Mouse (Mus musculus): ENCODE measurements around the gene Pter.
A peak's percentile ranks its signal among the peaks of the same experiment; 100 is the strongest.

Pter gene

DNA sequence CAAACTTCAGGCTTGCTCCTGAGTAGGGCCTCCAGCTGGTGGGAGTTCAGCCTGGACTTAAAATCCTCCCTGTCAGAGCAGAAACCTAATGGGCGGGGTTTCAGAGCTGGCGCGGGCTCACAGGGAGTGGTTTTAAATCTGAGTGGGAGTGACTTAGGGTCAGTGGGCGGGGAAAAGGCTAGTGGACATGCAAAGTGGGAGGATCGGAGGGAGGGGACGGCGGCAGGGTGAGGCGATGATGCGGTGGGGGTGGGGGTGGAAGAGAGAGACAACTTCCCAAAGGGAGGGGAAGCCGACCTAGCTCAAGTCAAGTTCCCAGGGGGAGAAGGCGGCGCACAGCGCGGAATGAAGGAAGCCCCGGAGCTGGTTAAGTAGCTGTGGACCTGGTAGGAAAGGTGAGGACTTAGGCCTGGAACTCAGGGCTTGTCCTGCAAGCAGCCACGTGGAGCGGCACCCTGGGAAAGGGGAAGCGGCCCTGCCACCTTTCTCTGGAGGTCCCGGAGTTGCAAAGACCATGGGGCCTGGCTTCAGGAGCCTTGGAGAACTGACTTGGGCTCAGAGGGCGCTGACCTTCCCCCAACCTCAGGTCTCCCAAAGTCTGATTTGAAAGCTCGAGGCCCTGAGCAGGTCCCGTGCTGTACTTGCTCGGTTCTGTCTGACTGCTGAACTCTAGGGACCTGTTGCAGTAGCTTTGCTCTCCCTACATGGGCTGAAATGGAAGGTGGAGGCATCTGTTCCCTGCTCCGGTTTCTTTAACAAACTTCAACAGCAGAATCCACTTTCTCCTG lies at the start of gene Pter:
Gene Pter (plus strand): TSS at position 238 of the 788 bp plus-strand sequence.
- DNase-seq (ENCODE audit: low spot score in 2 of 2): peak; percentile 21 to 51

GRCm38 (mm10) chr2:12874232-12874631 lies 49.6 kb upstream of the Pter start:
- no peak for DNase-seq (ENCODE audit: low spot score in 2 of 2)

- DNase-seq (ENCODE audit: low spot score in 2 of 2): no peak
These were observed 44.3 kb upstream of the Pter start for GRCm38 (mm10) chr2:12879492-12879891.

DNA sequence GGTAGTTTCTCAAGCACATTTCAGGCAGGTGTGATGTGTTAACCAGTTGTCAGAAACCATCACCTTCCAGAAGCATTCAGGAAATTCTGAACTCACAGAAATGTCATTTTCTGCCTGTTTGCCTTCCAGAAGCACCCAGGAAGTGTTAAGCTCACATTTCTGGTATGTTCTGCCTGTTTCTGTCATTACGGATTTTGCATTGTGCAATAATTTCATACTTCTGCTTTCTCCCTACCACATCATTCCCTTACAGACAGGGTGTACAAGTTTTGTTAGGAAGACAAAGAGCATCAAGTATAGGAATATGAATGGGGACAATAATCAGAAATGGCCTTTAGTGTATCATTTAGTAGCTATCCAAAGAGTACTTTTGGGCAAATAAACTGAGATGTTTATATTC lies 42.8 kb upstream of the Pter start:
- no peak for DNase-seq (ENCODE audit: low spot score in 2 of 2)

DNA sequence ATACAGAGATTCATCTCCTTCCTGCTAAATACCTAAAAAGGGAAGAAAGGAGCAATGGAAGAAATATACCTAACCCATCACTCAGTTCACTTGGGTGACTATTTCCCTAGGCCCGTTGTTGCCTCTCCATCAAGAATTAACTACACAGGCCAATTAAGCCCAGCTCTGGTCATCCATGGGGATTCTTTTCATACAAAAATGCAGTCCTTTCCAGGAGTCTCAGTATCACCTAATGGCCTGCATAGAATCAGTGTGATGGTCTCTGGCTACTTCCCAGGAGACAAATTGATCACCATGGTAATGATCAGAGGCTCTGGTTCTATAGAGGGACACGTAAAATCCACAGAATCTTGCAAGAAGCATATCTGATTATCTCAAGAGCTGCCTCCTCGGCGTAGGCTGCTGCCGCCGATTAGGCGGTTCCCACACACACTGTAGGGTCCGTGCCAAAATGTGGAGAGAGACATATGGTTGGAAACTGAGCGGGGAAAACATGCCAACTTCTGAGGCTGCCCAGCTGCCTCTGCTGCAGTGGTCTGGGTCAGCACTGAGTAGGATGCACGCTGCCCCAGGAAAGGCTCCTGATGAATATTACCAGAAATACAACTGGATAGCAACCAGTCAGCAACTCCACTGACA lies 40.4 kb upstream of the Pter start:
- peak in 1 of 2 experiments; percentile 61 for DNase-seq (ENCODE audit: low spot score in 2 of 2)

DNA sequence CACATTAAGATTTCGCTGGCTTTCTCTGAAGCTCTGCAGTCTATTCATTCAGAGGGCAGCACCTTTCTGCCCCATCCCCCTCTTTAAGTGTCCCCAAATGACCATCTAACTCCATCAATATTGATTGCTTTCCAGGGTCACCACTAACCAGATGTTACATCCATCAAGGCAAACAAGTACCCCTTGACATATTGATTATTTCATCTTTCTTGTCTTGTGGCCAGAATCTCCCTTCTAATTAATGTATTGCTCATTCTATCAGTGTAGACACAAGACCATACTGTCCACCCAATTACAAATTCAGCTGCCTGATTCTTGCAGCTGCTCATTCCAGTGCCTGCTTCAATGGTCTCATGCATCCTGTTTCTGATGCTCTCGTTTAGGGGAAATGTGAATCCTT lies 36.8 kb upstream of the Pter start:
- no peak for DNase-seq (ENCODE audit: low spot score in 2 of 2)

DNA sequence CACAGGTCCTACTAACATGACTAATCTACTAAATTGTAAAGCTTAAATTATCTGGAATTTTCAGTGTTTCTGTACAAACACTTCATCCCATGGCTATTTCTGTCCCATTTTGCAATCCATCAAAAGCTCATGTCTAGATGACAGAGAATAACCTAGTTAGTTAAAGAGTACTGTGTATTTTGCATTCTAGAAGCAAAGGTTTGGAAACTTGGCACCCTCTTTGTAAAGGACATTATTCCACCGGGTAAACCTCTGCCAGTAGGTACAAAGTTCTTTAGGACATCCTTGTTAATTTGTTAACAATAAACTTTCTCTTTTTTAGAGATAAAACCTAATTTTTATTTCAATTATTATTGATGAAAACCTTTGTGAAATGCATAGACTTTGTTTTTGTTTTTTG lies 18.1 kb upstream of the Pter start:
- no peak for DNase-seq (ENCODE audit: low spot score in 2 of 2)

- no peak for DNase-seq (ENCODE audit: low spot score in 2 of 2)
These were observed 1.8 kb downstream of the Pter start for GRCm38 (mm10) chr2:12925643-12926042.

DNA sequence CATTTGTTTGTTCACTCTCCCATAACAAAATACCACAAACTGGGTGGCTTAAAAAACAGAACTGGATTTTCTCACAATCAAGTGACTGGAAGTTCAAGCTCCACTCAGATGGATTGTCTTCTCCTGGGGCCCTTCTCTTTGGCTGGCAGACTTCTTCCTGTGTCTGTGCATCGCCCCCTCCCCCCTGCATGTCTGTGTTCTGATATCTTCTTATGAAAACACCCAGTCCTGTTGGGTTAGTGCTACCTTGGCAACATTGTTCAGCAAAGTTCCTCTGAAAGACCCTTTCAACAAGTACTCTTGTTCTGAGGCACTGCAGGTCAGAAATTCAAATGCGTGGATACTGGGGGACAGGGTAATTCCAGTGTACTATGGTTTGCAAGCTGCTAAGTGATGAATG lies 6.5 kb downstream of the Pter start:
- no peak for DNase-seq (ENCODE audit: low spot score in 2 of 2)

DNA sequence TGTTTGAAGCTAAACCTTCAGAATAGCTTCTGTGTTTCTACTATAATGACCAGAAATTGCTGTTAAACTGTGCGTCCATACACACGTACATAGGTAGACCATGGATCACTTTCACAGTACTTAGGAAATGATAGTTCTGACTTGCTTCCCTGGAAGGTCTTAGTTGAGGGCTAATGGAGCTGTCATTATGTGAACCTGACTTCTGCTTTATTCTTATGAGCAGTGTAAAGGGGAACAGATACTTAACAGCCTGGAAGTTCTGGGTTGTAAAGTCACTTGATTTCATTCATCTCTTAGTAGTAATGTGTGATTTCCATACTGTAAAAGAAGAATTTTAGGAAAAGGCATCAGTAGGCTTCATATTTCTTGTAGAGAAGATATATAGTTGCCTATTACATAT lies 10.1 kb downstream of the Pter start:
- no peak for DNase-seq (ENCODE audit: low spot score in 2 of 2)

DNA sequence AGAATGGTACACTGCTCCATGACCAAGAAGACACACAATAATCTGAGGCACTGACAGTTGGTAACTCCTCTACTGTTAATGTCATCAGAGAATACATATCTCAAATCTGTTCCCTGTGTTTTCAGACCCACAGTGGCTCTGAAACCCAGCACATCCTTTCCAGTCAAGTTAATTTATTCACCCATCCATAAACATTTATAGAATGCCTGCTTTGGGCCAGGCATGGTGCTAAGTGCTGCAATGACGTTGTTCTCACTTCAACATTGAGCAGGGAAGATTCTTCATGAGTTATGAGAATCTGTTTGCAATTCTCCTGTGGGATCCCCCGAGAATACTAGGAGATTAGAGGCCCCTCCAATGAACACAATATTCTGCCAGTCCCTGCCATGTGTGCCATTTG lies 11.4 kb downstream of the Pter start:
- DNase-seq (ENCODE audit: low spot score in 2 of 2): no peak

DNA sequence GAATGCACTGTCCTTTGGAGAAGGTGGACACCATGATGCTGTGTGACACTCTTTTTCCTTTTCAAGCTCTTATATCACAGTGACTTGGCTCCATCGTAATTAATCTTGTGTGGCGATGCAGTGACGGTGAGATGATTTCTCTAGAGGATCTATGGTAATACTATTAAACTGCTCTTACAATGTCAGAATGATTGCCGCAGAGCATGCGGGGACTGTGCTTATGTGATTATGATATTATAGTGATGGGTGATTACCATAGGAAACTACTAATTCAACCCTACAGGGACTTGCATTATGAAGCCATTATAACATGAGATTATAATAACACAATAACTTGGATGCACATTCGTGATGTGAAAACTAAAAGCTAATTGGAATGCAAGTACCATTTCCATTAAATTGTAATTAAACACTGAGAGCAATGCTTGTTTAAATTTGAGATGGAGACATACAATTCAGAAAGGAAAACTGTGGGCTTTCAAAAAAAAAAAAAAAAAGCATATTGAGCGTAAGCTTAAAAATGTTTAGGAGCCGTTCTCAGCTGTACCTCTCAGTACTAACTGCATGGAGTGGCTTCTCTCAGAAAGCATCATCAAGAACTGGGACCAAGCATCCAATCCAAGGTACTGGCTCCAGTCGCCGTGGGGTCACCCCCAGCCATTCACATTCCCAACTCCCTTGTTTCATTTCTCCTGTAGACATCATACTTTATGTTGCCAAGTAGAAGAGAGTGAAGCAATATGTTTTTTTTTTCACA lies 13.8 kb downstream of the Pter start:
- no peak for DNase-seq (ENCODE audit: low spot score in 2 of 2)

DNA sequence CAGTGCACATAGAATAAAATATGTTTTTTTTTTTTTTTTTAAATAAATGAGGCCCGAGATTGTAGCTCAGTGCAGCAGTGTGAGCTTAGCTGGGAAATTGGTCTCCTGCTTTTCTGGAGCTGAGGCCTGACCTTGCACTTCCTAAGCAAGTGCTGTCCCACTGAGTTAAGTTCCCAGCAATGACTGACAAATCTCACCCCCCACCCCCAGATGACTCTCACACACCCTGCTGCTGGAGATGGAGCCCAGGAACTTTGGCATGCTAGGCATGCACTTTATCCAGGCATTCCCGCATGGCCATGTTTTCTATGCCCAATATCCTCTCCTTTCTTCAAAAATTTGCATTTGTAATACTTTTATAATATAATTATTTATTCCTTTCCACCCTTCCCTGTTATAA lies 14.8 kb downstream of the Pter start:
- no peak for DNase-seq (ENCODE audit: low spot score in 2 of 2)

GRCm38 (mm10) chr2:12956703-12957424 lies 33.0 kb downstream of the Pter start:
- DNase-seq (ENCODE audit: low spot score in 2 of 2): no peak

DNA sequence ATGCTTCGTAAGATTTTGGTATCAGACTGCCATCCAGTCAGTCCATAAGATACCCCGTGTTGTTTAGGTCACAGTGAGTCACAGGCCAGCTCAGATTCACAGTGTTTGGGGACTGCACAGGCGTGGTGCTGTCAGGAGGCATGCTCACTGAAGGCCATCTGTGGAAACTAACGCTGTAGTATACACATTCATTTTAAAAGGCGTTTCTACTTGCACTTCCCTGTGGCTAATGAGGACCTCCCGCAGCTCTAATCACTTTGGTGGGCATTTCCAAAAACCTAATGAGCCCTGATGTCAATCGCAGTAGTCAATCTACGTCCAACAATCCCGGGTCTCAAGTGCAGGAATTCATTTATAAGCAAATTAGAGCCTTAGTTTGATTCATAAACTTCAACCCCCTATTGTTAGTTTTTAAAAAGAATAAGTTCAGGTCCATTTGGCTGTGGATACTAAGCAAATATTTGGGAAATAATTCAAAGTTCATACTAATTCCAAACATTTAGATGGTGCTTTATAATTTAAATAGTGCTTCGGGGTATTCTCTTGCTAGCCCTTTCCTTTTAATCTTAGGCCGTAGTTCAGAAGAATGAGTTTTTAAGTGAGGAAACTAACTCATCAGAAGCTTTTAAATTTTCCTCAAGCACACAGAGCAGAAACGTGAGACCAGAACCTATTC lies 46.3 kb downstream of the Pter start:
- DNase-seq (ENCODE audit: low spot score in 2 of 2): no peak

GRCm38 (mm10) chr2:12973752-12974151 lies 49.9 kb downstream of the Pter start:
- DNase-seq (ENCODE audit: low spot score in 2 of 2): no peak

- no peak for DNase-seq (ENCODE audit: low spot score in 2 of 2)
These were observed 53.5 kb downstream of the Pter start for GRCm38 (mm10) chr2:12977367-12977766.

DNA sequence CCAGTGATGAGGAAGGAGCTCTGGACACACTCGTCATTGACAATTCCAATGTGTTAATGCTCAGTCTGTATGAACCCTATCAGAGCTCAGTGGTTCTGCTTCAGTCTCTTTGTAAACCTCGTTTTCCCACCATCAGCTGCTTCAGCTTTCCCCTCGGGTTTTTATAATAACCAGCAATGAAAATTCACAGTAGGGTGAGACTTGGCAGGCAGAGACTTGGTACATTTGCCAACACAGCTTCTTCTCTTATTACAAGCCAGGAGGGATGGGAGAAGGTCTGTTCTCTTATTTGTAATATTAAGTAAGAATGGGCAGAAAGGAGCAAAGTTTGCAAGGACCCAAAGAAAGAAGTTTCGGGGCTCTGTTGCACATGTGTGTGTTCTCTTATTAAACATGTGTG lies 54.9 kb downstream of the Pter start:
- DNase-seq (ENCODE audit: low spot score in 2 of 2): no peak

- DNase-seq (ENCODE audit: low spot score in 2 of 2): no peak
These were observed 61.3 kb downstream of the Pter start for GRCm38 (mm10) chr2:12984901-12985732.

GRCm38 (mm10) chr2:13000026-13000425 lies 76.2 kb downstream of the Pter start:
- no peak for DNase-seq (ENCODE audit: low spot score in 2 of 2)

DNA sequence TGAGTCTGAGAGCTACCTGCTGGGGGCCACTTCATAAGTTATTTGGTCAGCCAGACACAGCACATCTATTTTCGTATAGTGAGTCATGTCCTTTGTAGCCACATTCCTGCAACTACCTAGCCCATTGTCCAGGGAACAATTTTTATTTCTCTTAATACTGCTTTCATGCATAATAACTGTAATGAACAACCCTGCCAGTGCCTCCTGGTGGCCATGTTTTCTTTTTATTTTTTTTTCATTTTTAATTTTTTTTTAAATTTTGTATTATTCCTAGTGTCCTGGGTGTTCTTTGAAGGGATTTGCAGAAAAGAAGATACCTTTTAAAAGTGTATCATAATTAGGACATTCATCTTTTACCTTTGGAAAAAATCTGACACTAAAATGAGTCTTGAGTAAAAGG lies 84.6 kb downstream of the Pter start:
- no peak for DNase-seq (ENCODE audit: low spot score in 2 of 2)

All from cerebellum, postnatal 4 days (tissue).